Mouse (Mus musculus) heart, postnatal 4 days (tissue): ENCODE measurements around the gene Hsd17b14. TPM values are rescaled to one million over a fixed set of nuclear protein-coding genes. Genes with fewer than 3 reads are reported as not detected.
A peak's percentile ranks its signal among the peaks of the same experiment; 100 is the strongest.

Experiments used
- DNase-seq: peaks from one replicate; pipeline ENCODE4 v3.0.0; 2021
- total RNA-seq, 2 experiments: library from RNA; stranded (reverse); gene quantifications; 2 replicates each; pipeline ENCODE4 v1.2.3; 2021

The Hsd17b14 gene
- total RNA-seq, 2 experiments from 2014 or later = 0.20 TPM; not detected in 1

DNA sequence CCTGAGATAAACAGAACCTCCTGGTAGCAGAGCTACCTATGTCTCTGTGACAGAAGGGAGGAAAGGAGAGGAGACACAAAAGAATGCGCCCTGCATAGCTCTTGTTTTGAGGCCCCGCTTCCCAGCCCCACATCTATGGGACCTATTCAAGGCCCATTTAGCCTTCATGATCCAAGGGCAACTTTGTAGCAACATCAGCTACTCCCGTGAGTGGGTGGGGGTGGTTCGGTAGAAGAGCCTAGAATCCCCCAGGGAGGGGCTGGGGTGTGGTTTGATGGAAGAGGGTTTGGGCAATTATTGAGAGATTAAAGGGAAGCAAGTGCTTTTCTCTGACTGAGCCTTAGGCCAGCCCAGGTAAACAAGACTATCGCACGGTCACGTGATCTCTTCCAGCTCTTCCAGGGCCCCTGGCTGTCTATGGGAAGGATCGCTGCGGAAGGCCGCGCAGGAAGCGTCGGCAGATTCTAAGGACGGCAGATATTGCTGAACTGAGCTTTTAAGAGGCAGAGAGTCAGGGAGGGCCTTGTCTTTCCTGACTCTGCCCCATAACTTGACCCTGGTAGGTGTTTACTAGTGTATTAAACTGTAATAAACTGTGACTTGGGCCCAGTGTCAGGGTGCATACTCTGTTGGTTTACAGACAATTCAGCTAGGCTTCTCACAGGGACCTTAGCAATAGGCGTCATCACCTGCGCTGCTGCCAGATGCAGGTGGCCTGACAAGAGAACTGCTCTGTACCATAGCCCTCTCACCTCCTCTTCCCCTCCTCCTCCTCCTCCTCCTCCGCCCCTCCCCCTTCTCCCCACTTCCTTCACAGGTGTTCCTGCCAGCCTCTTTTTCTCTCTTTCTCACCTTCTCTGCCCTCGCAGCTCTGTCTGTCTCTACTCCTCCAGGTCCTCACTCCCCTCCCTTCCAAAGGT, 44.5 kb downstream of the Hsd17b14 start:
- no peak for DNase-seq

DNA sequence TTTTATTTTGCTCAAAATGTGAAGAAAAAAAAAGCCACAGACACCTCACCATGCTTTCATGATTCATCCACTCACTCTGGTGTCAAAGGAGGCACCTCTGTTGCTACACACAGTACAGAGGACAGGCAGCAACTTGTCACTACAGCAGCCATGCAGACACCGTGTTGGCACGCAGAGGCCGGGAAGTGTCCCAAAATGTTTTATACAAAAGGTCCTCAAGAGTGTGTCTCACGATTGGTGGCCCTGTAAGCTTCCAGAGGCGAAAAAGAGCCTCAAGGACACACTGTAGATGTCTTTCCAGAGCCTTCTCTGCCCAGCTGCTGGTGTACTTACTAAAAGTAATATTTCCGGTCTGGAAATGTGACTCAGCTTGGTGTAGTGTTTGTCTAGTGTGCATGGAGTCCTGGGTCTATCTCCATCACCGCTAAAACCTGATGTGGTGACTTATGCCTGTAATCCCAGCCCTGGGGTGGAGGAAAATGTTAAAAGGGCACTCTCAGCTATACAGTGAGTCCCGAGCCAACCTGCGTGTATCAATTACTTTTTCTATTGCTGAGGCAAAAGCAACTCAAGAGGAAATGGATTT, 51.1 kb downstream of the Hsd17b14 start:
- no peak for DNase-seq

DNA sequence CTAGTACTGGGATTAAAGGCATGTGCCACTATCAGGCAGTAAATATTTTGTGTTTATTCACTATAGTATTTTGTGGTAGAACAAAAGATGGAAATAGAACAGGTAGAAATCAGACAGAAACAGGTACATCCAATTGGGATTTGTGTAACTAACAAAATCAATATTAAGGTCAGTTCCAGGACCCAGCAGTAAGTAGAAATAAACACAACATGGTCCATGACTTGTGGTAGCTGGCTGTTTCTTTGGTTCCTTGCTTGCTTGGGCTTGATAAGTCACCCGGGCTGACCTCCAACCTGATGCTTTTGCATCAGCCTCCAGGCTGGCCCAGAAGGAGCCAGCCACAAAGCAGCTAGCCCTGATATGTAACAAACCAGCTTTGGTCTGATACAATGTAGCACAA, 54.8 kb downstream of the Hsd17b14 start:
- DNase-seq = no peak

DNA sequence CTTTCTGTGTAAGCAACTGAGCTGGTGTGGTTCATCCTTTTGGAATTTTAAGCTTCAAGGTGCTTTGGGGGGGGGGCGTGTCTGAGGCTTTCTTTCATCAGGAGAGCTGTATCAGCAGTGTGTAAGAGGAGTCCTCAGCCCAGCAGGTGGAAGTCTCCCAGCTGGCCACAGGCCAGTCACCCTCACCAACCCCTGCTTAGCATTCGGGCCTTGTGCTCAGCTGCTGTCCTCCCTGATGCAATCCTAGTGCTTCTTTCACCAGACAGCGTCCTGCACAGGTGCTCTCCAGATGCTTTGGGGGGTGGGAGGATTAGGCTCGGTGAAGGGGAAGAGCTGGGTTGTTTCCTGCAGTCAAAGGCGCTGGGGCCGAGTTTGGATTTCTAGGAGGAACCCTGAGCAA, 61.6 kb downstream of the Hsd17b14 start:
- peak; percentile 55 for DNase-seq

DNA sequence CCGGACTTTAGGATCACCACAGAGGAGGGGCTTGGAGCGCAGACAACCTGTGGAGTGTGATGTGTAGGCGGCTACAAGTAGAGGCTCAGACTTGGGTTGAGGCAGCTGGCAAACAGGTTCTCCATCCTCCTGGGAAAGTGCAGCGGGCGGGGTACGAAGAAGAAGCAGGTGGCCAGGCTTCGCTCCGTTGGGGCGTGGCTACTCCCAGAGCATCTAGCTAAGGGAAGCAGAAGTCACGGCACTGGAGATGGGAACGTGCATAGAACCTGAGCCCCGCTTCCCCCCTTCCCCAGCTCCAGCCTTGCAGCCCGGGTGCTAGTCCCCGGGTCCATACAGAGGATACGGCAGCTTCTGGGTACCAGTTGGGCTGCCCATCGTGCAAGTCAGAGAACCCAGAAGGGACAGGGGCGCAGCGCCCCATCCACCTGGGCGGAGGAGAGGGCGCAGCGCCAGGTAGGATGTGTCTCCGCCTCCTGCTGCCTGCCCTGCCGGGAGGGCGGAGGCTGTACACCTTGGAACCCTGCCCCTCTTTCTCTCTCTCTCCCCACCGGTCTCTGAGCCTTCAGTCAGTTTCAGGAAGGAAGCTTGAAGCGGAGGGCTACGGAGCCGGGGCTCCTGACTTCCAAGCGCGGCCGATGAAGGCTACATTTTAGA, 62.5 kb downstream of the Hsd17b14 start, which contains the start of gene Fut1:
Gene Fut1 (plus strand): TSS at position 248 of the 654 bp plus-strand sequence.
- DNase-seq = no peak

Other genes starting within 250 kb of the Hsd17b14 start
- gene Trpm4, start 221.1 kb upstream of the Hsd17b14 start, total RNA-seq = 10 to 100 TPM; 26.2 to 29.2 TPM
- gene Hrc, start 219.6 kb upstream of the Hsd17b14 start, total RNA-seq = 100 to 1,000 TPM; 182 to 202 TPM
- gene Ppfia3, start 187.9 kb upstream of the Hsd17b14 start, total RNA-seq = under 1 TPM; 0.26 to 0.34 TPM
- 1 to 10 TPM; 1.5 to 2.4 TPM for gene Lin7b, start 184.3 kb upstream of the Hsd17b14 start, total RNA-seq
- gene Snrnp70, start 159.2 kb upstream of the Hsd17b14 start, total RNA-seq = 100 to 1,000 TPM; 203 to 223 TPM
- gene Kcna7, start 149.2 kb upstream of the Hsd17b14 start, total RNA-seq = under 1 TPM; 0.43 to 0.59 TPM
- under 1 TPM; 0.17 to 0.43 TPM for gene Ntf5, start 141.2 kb upstream of the Hsd17b14 start, total RNA-seq
- gene Lhb, start 134.1 kb upstream of the Hsd17b14 start, total RNA-seq = not detected
- 10 to 100 TPM; 82.7 to 90.3 TPM for gene Gys1, start 120.0 kb upstream of the Hsd17b14 start, total RNA-seq
- 10 to 100 TPM; 38.7 to 39.3 TPM for gene Ruvbl2, start 116.8 kb upstream of the Hsd17b14 start, total RNA-seq
- 100 to 1,000 TPM; 302 to 316 TPM for gene Ftl1, start 95.0 kb upstream of the Hsd17b14 start, total RNA-seq
- gene Bax, start 88.0 kb upstream of the Hsd17b14 start, total RNA-seq = 10 to 100 TPM; 48.6 to 50.7 TPM
- 1 to 10 TPM in 1 of 2 experiments, not detected in 1; 1.1 TPM for gene Tulp2, start 73.0 kb upstream of the Hsd17b14 start, total RNA-seq
- gene Gm45808, start 68.1 kb upstream of the Hsd17b14 start, total RNA-seq = 1 to 10 TPM; 2.0 to 2.1 TPM
- gene Dhdh, start 66.1 kb upstream of the Hsd17b14 start, total RNA-seq = 1 to 10 TPM; 3.5 to 4.7 TPM
- 100 to 1,000 TPM; 121 to 131 TPM for gene Nucb1, start 44.5 kb upstream of the Hsd17b14 start, total RNA-seq
- gene Ppp1r15a, start 28.6 kb upstream of the Hsd17b14 start, total RNA-seq = 10 to 100 TPM; 40.7 to 42.1 TPM
- 1 to 10 TPM; 3.6 to 4.0 TPM for gene Plekha4, start 28.6 kb upstream of the Hsd17b14 start, total RNA-seq
- 10 to 100 TPM; 56.1 to 64.7 TPM for gene Bcat2, start 15.3 kb downstream of the Hsd17b14 start, total RNA-seq
- gene Fgf21, start 60.6 kb downstream of the Hsd17b14 start, total RNA-seq = not detected
- not detected for gene Fut1, start 62.4 kb downstream of the Hsd17b14 start, total RNA-seq
- under 1 TPM; 0.56 to 0.60 TPM for gene Izumo1, start 66.9 kb downstream of the Hsd17b14 start, total RNA-seq
- gene Rasip1, start 72.6 kb downstream of the Hsd17b14 start, total RNA-seq = 10 to 100 TPM; 50.0 to 50.5 TPM
- gene Mamstr, start 85.1 kb downstream of the Hsd17b14 start, total RNA-seq = 10 to 100 TPM in 1 of 2 experiments, 1 to 10 TPM in 1; 8.8 to 11.7 TPM
- gene Fut2, start 111.5 kb downstream of the Hsd17b14 start, total RNA-seq = not detected
- gene Ntn5, start 129.1 kb downstream of the Hsd17b14 start, total RNA-seq = not detected
- gene Sec1, start 139.5 kb downstream of the Hsd17b14 start, total RNA-seq = under 1 TPM; 0.14 to 0.18 TPM
- 1 to 10 TPM; 4.5 to 5.0 TPM for gene Car11, start 144.9 kb downstream of the Hsd17b14 start, total RNA-seq
- 10 to 100 TPM; 22.6 to 25.1 TPM for gene Dbp, start 150.2 kb downstream of the Hsd17b14 start, total RNA-seq
- 100 to 1,000 TPM; 787 to 798 TPM for gene Rpl18, start 160.6 kb downstream of the Hsd17b14 start, total RNA-seq
- 10 to 100 TPM; 14.2 to 16.7 TPM for gene Sphk2, start 163.1 kb downstream of the Hsd17b14 start, total RNA-seq
- gene Fam83e, start 166.3 kb downstream of the Hsd17b14 start, total RNA-seq = under 1 TPM; 0.38 to 0.43 TPM
- gene Spaca4, start 170.9 kb downstream of the Hsd17b14 start, total RNA-seq = not detected
- gene Lmtk3, start 228.8 kb downstream of the Hsd17b14 start, total RNA-seq = under 1 TPM; 0.10 to 0.16 TPM
- not detected for gene Sult2b1, start 229.8 kb downstream of the Hsd17b14 start, total RNA-seq